Mouse (Mus musculus) stomach, postnatal 0 days (tissue): Measurements from ENCODE around the gene Pcsk2. TPM values are rescaled to one million over a fixed set of nuclear protein-coding genes. Genes with fewer than 3 reads are reported as not detected.

Experiments
- ATAC-seq: fragments of 200-750 bp; cut with Nextera tagmentation; 2 replicates; pipeline ENCODE4 v1.8.0; 2017; ENCODE audit not compliant: low FRiP score, low TSS enrichment
- DNase-seq: peaks from one replicate; pipeline ENCODE4 v3.0.0-alpha.2; 2016; ENCODE audit warnings: low spot score
- H3K27ac ChIP-seq: fragments of 300-500 bp; sonication (generic); replicated peaks from 2 replicates; pipeline ENCODE4 v1.5.1; 2014; ENCODE audit warnings: mild to moderate bottlenecking, control low read depth
- H3K27me3 ChIP-seq: fragments of 300-500 bp; sonication (generic); 2 replicates; pipeline ENCODE4 v1.6.1; 2014; ENCODE audit warnings: low read length; ENCODE audit not compliant: control insufficient read depth, insufficient read depth
- H3K36me3 ChIP-seq: fragments of 300-500 bp; sonication (generic); 2 replicates; pipeline ENCODE4 v1.6.1; 2014; ENCODE audit warnings: low read length, mixed read lengths; ENCODE audit not compliant: control insufficient read depth, insufficient read depth
- H3K4me1 ChIP-seq: fragments of 300-500 bp; sonication (generic); replicated peaks from 2 replicates; pipeline ENCODE4 v1.6.1; 2014; ENCODE audit warnings: antibody characterized with exemption; ENCODE audit not compliant: control insufficient read depth, insufficient read depth
- H3K4me2 ChIP-seq: fragments of 300-500 bp; sonication (generic); replicated peaks from 2 replicates; pipeline ENCODE4 v1.6.1; 2014; ENCODE audit warnings: low read depth, mild to moderate bottlenecking, control low read depth, moderate library complexity
- H3K4me3 ChIP-seq: fragments of 300-500 bp; sonication (generic); 2 replicates; pipeline ENCODE4 v1.5.1; 2014; ENCODE audit warnings: low read depth, low read length, control low read depth
- H3K9ac ChIP-seq: fragments of 300-500 bp; sonication (generic); 2 replicates; pipeline ENCODE4 v1.6.1; 2014; ENCODE audit warnings: mild to moderate bottlenecking, low read length, control low read depth, mixed read lengths
- H3K9me3 ChIP-seq: fragments of 300-500 bp; sonication (generic); 2 replicates; pipeline ENCODE4 v1.6.1; 2016; ENCODE audit warnings: low read length; ENCODE audit not compliant: control insufficient read depth
- CTCF ChIP-seq: IDR thresholded peaks from 2 replicates; pipeline ENCODE4 v1.5.1; 2016; ENCODE audit warnings: antibody characterized with exemption, low read depth, mild to moderate bottlenecking, moderate library complexity
- EP300 ChIP-seq: optimal IDR thresholded peaks from 2 replicates; pipeline ENCODE3; 2016; ENCODE audit warnings: antibody characterized with exemption
- WGBS: fragments of 180-500 bp; shearing (Covaris S2); extraction: QIAGEN DNeasy Blood & Tissue Kit; methylation state at CpG from one replicate; pipeline ENCODE4 v1.1.7; 2014; 5-methylcytosine and 5-hydroxymethylcytosine counted together
- polyA plus RNA-seq: library from polyadenylated mRNA; unstranded; fragments of >200 nt; fragmentation: Nextera tagmentation; extraction: Ambion mirVana; gene quantifications from 2 replicates; pipeline ENCODE4 v1.2.1, GENCODE M21; 2015

Pcsk2 gene
- polyA plus RNA-seq, 1 experiment from 2014 or later = 0.80 TPM

DNA sequence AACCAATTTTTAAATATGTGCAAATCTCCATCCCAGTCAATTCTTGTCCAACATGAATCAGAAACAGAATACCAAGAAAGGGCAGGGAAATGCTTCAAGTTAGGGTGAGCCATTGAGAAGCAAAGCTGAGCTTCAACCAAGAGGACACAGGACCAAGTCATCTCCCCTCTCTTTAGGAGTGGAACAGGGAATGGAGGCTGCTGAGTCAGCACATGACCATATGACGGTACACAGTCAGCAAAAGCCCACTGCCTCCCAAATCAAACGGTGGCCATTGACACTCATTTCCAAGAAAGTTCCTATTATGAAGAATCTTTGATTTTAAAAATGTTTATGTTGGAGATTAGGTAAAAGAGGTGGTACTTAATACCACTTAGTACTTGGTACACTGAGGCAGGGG lies 44.4 kb downstream of the Pcsk2 start:
- ATAC-seq = no peak
- no peak overlapping the region for H3K4me2 ChIP-seq
- 88% methylated on average over 2 of the region's 2 CpGs for WGBS

DNA sequence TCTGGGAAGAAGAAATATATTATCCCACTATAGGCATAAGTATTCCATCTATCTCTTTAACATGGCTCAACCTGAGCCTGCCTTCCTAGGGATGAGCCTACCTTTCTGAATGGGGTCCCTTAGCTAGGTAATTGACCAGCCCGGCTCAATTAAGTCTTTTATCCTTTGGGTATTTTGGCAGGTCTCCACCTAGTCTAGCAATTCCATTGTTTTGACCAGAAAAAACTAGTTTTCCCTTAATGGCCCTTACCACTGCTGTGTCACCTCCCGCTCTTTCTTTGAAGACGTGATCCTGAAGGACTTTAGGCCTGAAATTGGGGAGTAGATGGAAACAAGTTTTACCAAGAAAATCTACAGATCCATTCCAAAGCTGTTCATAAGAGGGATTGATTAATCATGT lies 57.1 kb downstream of the Pcsk2 start:
- Histone ChIP-seq H3K36me3 (no peaks in the 10 kb centered on the region), H3K4me1 (no peaks in the 10 kb centered on the region), H3K4me3 (no peak overlapping the region), H3K9ac (no peak overlapping the region), H3K4me2 (no peak overlapping the region), H3K27ac (no peak overlapping the region), H3K27me3 (no peaks in the 10 kb centered on the region), H3K9me3 (no peaks in the 10 kb centered on the region)
- WGBS = 68% methylated on average over 3 of the region's 3 CpGs
- TF ChIP-seq EP300 (no peak), CTCF (no peak)
- DNase-seq (no peak), ATAC-seq (no peak)

More for the DNA sequence above, 44.4 kb downstream of the Pcsk2 start:
- no peaks in the 10 kb centered on the region for H3K36me3 ChIP-seq
- no peak overlapping the region for H3K9ac ChIP-seq
- H3K27ac ChIP-seq = no peak overlapping the region
- H3K4me1 ChIP-seq = no peaks in the 10 kb centered on the region
- no peaks in the 10 kb centered on the region for H3K9me3 ChIP-seq
- no peaks in the 10 kb centered on the region for H3K27me3 ChIP-seq
- TF ChIP-seq EP300 = no peak
- TF ChIP-seq CTCF = no peak
- no peak for DNase-seq
- H3K4me3 ChIP-seq = no peak overlapping the region

GRCm38 (mm10) chr2:143603871-143604512 lies 58.0 kb downstream of the Pcsk2 start:
- Histone ChIP-seq H3K4me3 (no peak overlapping the region), H3K9me3 (no peaks in the 10 kb centered on the region), H3K27me3 (no peaks in the 10 kb centered on the region), H3K4me1 (no peaks in the 10 kb centered on the region), H3K4me2 (no peak overlapping the region), H3K36me3 (no peaks in the 10 kb centered on the region), H3K9ac (no peak overlapping the region), H3K27ac (no peak overlapping the region)
- DNase-seq (no peak), ATAC-seq (no peak)
- 39% methylated on average over 2 of the region's 2 CpGs for WGBS
- TF ChIP-seq CTCF (no peak), EP300 (no peak)

DNA sequence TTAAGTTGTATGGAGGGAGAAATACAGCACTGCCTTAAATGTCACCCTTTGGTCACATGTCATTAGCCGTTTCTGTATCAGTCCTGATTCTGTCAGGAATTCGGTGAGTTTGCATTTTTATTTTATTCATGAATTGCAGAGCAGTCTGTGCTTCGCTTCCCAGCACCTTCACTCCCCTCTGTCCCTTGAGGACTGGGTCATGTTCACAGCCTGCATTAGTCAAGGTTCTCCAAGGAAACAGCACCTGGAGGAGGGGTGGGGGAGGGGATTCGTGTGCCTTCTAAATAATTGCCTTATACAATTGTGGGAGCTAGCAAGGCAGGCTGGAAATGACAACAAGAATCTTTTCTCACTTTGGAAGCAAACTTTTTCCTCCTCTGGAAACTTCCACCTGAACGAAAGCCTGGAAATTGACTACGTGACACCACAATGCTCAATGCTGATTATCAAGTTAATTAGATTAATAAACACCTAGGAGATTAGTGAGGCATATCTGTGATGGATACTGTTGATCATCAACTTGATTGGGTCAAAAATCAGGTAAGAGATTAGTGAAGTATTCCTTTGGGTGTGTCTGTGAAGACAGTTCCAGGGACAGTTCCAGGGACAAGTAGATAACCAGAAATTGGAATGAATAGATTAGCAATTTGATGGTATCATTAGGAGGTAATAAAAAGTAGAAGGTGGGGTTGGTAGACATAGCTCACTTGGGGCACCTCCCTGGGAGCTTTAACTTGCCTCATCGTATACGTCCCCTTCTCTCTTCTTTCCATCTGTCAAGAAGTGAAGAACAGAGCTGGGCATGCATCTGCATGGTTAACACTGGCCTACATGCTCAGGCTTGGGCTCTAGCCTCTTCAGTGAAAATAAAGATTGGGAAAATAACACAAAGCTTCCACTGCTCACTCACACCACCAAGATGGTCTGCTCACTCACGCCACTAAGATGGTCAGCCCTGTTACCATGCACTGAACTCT lies 64.7 kb downstream of the Pcsk2 start:
- H3K27ac ChIP-seq = no peak overlapping the region
- H3K9ac ChIP-seq = no peak overlapping the region
- ATAC-seq = no peak
- no peaks in the 10 kb centered on the region for H3K4me1 ChIP-seq
- DNase-seq = no peak
- H3K9me3 ChIP-seq = no peaks in the 10 kb centered on the region
- H3K4me3 ChIP-seq = no peak overlapping the region
- WGBS = 69% methylated on average over 9 of the region's 9 CpGs
- H3K36me3 ChIP-seq = no peaks in the 10 kb centered on the region
- TF ChIP-seq EP300 = no peak
- no peak for TF ChIP-seq CTCF
- H3K4me2 ChIP-seq = no peak overlapping the region
- H3K27me3 ChIP-seq = no peaks in the 10 kb centered on the region

- TF ChIP-seq EP300 (no peak), CTCF (no peak)
- Histone ChIP-seq H3K4me1 (no peaks in the 10 kb centered on the region), H3K27me3 (no peaks in the 10 kb centered on the region), H3K9ac (no peak overlapping the region), H3K4me2 (no peak overlapping the region), H3K4me3 (no peak overlapping the region), H3K36me3 (no peaks in the 10 kb centered on the region), H3K9me3 (no peaks in the 10 kb centered on the region), H3K27ac (no peak overlapping the region)
- DNase-seq = no peak
- WGBS = 78% methylated on average over 3 of the region's 3 CpGs
- no peak for ATAC-seq
Measured at GRCm38 (mm10) chr2:143613466-143613865, 67.5 kb downstream of the Pcsk2 start.

- Histone ChIP-seq H3K27me3 (no peaks in the 10 kb centered on the region), H3K4me2 (no peak overlapping the region), H3K9ac (no peak overlapping the region), H3K36me3 (no peaks in the 10 kb centered on the region), H3K9me3 (no peaks in the 10 kb centered on the region), H3K4me1 (no peaks in the 10 kb centered on the region), H3K27ac (no peak overlapping the region), H3K4me3 (no peak overlapping the region)
- DNase-seq (no peak), ATAC-seq (no peak)
- no peak for TF ChIP-seq CTCF
- WGBS = 65% methylated on average over 5 of the region's 5 CpGs
Measured at GRCm38 (mm10) chr2:143614775-143615174, 68.8 kb downstream of the Pcsk2 start.
